Mouse (Mus musculus): ENCODE measurements at regions not wholly inside any gene's neighbourhood (a gene's known extent, or its start where the extent isn't known, plus 50 kb on each side); places are given as distances from the start of the nearest gene placed in this dataset.
"Not testable (repeated sequence)": the region's sequence is repeated elsewhere in the genome, so short reads cannot be mapped to it uniquely, and the experiment has no call there.

GRCm38 (mm10) chr2:147989616-147990015 is 57.2 kb downstream of the Foxa2 start:
- no peak for DNase-seq

- DNase-seq, result no peak
These were observed 58.2 kb downstream of the Foxa2 start for GRCm38 (mm10) chr2:147988586-147988985.

GRCm38 (mm10) chr2:147985261-147985575 is 61.6 kb downstream of the Foxa2 start:
- no peak for DNase-seq

DNA sequence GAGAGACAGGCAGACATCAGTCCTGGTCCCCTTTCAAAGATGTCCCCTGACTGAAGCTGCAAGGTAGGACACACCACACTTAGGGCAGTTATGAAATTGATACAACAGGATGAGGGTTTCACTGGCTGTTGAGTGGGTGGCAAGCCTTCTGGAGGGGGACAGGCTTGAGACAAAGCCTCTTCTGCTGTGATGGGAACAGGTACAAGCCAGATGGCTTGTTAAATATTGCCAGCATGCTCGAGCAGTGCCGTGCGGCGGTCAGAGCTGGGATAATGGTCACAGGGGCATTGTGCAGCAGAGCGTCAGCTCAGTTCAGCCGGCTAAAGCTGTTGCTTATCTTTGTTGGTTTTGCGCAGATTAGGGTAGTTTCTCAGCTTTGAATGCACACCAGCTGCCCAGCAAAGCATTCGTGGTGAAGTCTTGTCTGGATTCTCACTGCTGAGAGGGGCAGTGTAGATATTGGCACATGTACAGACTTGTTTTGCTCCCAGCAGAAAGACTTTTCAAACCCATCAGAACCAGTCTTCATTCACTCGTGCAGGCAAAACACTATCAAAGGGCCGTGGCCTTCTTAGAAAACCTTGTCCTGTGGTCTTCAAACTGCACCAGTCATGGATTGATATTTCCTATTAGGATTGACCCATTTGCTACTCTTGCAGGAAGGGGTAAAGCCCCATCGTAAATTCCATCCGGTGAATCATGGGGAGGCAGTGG is 62.1 kb downstream of the Foxa2 start:
- DNase-seq, result no peak

DNA sequence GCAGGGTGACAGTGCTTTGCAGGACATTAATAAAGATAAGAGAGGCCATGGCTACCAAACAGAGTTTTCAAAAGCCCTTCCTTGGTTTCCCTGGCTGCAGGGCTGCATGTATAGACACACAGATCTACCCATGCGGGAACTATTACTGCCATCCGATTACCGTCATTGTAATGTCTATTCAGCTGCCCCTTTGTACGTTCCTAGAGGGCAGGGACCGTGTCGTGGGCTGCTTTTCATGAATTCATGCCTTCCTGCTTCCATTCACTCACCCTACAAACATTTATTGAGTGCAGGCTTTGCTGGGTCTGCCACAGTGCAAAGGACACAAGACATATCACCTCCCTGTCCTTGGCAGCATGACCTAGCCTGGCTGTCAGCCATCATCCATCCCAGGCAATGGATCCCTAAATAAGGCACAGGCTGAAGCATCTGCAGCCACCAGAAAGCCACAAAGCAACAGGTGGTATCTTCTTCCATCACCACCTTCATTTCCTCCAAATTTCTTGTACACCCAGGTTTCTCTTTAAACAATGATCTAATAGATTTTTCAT is 65.8 kb downstream of the Foxa2 start:
- DNase-seq, result peak in 1 of 2 experiments; percentile 23

DNA sequence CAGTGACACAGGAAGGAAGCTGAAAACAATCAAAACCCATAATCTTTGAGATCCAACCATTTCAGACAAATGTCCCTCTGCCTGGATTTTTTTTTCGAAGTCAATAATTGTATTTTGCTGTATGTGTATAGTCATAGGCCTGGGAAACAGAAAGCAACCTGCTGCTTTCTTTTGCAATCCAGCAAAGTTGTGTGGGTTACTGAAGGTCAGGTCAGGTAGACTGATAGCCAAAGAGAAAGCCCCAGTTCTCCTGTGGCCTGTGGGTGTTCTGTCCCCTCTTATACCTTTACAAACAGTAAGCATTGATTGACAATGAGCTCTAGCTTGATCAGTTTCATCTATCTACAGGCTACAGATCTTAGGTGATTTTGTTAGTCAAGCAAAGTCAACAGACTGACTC is 66.4 kb downstream of the Foxa2 start:
- DNase-seq, result no peak

- DNase-seq, result no peak
These were observed 67.0 kb downstream of the Foxa2 start for GRCm38 (mm10) chr2:147979660-147980364.

DNA sequence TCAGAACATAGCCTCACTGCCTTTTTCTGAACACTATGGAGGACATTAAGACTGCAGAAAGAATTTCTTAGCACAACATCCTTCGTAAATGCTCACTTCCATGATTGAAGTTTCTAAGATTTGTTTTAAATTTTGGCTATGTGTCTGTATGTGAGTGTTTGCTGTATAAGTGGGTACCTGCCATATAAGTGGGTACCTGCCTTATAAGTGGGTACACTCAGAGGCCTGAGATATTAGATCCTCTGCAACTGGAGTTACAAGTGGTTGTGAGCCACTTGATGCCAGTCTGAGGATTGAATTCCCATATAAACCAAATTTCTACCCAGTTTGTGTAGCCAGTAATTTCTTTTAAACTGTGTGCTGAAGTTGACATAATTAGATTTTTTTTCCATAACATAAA is 67.8 kb downstream of the Foxa2 start:
- DNase-seq, result no peak

DNA sequence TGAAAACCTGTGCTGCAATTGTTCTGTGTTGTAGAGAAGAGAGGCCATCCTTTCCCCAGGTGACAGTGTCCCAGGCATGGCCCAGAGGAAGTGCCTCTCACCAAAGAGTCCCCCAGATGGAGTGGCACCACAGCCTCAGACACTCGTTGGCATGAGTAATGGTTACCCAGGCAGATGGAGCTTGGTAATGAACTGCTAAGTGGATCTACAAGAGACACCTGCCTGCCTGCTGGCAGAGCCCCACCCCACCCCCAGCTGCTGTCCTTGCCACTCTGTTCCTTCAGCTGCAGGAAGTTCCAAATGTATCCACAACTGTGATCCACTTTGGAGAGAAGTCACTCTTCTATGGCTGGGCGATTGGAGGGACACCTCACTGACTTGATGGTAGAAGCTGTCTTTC is 72.0 kb downstream of the Foxa2 start:
- no peak for DNase-seq

DNA sequence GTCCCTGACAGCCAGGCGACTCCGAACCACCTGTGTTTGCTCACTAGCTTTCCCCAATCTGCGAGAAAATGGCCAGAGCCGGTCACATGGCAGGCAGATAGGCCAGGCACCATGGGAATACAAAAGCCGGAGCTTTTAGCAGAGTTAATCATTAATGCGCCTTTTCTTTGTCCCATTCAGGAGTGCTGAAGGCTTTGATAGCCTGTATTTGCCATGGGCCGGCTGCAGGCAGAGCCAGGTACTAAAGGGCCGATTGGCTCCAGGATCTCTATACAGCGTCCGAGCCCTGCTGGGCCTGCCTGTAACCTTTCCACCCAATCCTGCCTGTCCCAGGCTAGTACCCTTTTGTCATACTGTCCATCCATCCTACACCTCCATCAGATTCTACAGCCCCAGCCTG is 78.1 kb downstream of the Foxa2 start:
- DNase-seq, result no peak

DNA sequence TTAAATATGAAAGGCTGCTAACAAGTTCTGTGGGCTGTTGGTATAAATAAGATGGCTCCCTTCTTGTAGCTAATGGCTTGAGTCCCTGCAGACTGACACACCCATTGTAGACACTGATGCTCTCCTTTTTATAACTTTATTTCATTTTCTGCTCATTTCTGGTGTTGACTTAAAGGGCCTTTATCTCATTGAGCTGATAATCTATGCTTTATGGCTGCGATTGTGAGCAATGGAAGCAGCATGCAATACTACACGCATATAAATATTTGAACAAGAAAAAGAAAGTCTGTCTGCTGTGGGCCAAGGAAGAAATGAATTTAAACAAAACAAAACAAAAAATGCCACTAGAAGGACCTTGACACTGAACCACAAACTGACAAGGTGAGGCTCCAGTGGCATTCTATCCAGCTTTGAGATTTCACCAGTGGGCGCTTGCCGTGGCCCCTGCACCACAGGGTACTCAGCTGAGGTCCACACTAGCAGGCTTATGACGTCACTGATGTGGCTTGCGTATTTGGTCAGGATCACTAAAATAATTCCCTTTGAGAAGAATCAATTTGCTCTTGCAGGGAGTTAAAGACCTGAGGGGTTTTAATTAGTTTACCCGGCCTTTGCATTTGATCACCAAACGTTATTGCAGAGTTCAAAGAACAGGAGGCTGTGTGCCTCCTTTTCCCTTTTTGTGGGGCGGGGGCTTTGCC is 78.8 kb downstream of the Foxa2 start:
- no peak for DNase-seq

GRCm38 (mm10) chr2:147963284-147963683 is 83.5 kb downstream of the Foxa2 start:
- DNase-seq, result not testable (repeated sequence)

GRCm38 (mm10) chr2:147961633-147962032 is 85.1 kb downstream of the Foxa2 start:
- no peak for DNase-seq

GRCm38 (mm10) chr2:147954183-147954582 is 92.6 kb downstream of the Foxa2 start:
- no peak for DNase-seq

DNA sequence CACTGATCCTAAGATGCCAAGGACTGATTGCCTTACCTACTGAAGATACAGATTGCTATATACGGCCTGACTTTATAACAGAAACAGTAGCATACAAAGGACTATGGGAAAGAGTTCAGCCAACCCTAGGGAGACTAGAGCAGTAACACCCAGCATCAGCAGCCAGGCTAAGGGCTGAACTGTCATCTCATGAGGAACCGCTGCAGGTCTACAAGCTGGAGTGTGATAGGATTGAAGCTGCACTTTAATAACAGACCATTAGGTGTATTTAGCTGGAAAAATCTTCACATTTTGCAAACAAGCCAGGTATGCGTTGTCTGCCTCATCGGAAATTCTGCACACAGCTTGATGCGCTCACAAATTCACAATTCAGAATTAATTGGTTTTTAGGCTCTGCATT is 95.5 kb downstream of the Foxa2 start:
- no peak for DNase-seq

GRCm38 (mm10) chr2:147944171-147945040 is 102.4 kb downstream of the Foxa2 start:
- DNase-seq, result no peak

DNA sequence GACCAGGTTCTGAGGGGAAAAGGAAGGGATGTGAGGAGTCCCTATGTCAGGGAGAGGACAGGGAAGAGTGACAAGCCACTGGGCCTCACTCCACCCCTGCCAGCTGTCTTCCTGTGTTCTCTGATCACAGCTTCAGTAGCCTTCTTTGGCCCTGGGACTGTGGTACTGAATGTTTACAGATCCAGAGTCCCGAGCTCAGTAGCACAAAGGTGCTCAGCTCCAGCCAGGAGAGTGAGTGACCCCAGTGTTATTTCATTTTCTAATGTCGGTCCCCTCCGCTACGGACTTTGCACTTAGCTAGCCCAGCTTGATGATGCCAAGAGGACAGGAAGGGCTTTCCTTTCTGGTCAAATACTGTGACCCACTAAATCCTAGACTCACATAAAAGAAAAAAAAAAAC is 104.2 kb downstream of the Foxa2 start:
- DNase-seq, result no peak

GRCm38 (mm10) chr2:147941319-147941718 is 105.5 kb downstream of the Foxa2 start:
- DNase-seq, result no peak

DNA sequence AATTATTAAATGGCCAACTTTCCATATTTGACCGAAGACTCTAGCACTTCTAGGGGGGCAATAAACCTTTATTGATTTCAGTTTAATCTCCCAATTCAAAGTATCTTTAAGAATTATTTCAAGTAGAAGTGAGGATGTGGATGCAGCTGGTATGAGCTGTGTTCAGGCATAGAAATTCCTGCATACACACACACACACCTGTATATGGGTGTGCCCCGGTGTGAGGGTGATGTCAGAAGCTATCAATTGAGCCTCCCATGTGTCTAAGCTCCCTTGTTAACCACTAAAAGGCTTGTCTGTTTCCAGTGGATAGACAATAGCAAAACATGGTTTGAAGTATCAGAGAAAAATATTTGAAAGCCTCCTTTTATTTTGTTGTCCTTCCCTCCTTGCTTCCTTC is 114.3 kb downstream of the Foxa2 start:
- no peak for DNase-seq

- DNase-seq, result no peak
These were observed 117.6 kb downstream of the Foxa2 start for GRCm38 (mm10) chr2:147929031-147929711.
